Mouse (Mus musculus) gastrocnemius, postnatal 10 days (tissue): ENCODE results near the gene Tmprss9. TPM values are rescaled to one million over a fixed set of nuclear protein-coding genes. Genes with fewer than 3 reads are reported as not detected.

Experiments
- DNase-seq: peaks from one replicate; pipeline ENCODE4 v3.0.0; 2021; ENCODE audit warnings: mixed read lengths
- total RNA-seq, 2 experiments: library from RNA; stranded (reverse); gene quantifications; 2 replicates each; pipeline ENCODE4 v1.2.3; 2021

The Tmprss9 gene
- total RNA-seq, 2 experiments from 2014 or later = 0.07 TPM; not detected in 1

- DNase-seq = no peak
These were observed 44.1 kb downstream of the Tmprss9 start for GRCm38 (mm10) chr10:80915736-80916135.

GRCm38 (mm10) chr10:80917336-80917778 is 45.7 kb downstream of the Tmprss9 start:
- no peak for DNase-seq

GRCm38 (mm10) chr10:80917779-80918434 is 46.3 kb downstream of the Tmprss9 start, which contains the start of gene Lmnb2:
Gene Lmnb2, minus strand, starts transcription at chr10:80918245.
- peak; percentile 77 for DNase-seq

GRCm38 (mm10) chr10:80921923-80922322 is 50.3 kb downstream of the Tmprss9 start:
- DNase-seq = no peak

GRCm38 (mm10) chr10:80925472-80925871 is 53.8 kb downstream of the Tmprss9 start:
- DNase-seq = no peak

GRCm38 (mm10) chr10:80928586-80929298 is 57.1 kb downstream of the Tmprss9 start:
- peak; percentile 91 for DNase-seq

GRCm38 (mm10) chr10:80929299-80930226 is 57.9 kb downstream of the Tmprss9 start, which contains the start of gene Gadd45b:
Gene Gadd45b, plus strand, starts transcription at chr10:80930073.
- peak; percentile 98 for DNase-seq

GRCm38 (mm10) chr10:80930361-80931152 is 58.9 kb downstream of the Tmprss9 start:
- DNase-seq = peak; percentile 60

GRCm38 (mm10) chr10:80931153-80931671 is 59.6 kb downstream of the Tmprss9 start:
- peak; percentile 55 for DNase-seq

GRCm38 (mm10) chr10:80931695-80932094 is 60.0 kb downstream of the Tmprss9 start:
- no peak for DNase-seq

- peak; percentile 41 for DNase-seq
These were observed 60.6 kb downstream of the Tmprss9 start for GRCm38 (mm10) chr10:80932206-80932605.

- peak; percentile 37 for DNase-seq
These were observed 61.2 kb downstream of the Tmprss9 start for GRCm38 (mm10) chr10:80932700-80933420.

GRCm38 (mm10) chr10:80933421-80933979 is 61.9 kb downstream of the Tmprss9 start:
- no peak for DNase-seq

GRCm38 (mm10) chr10:80934136-80934985 is 62.7 kb downstream of the Tmprss9 start:
- DNase-seq = no peak

- no peak for DNase-seq
These were observed 63.6 kb downstream of the Tmprss9 start for GRCm38 (mm10) chr10:80935241-80935640.

GRCm38 (mm10) chr10:80935698-80936097 is 64.0 kb downstream of the Tmprss9 start:
- DNase-seq = no peak

- peak; percentile 78 for DNase-seq
These were observed 64.6 kb downstream of the Tmprss9 start for GRCm38 (mm10) chr10:80936135-80936809.

- no peak for DNase-seq
These were observed 65.1 kb downstream of the Tmprss9 start for GRCm38 (mm10) chr10:80936810-80937164.

- DNase-seq = peak; percentile 72
These were observed 66.0 kb downstream of the Tmprss9 start for GRCm38 (mm10) chr10:80937646-80938045.
